Mouse (Mus musculus): ENCODE data around the gene Ccdc107. TPM values are rescaled to one million over a fixed set of nuclear protein-coding genes. Genes with fewer than 3 reads are reported as not detected.

The Ccdc107 gene
- total RNA-seq (2021) = 10 to 100 TPM; 22.3 to 25.4 TPM

GRCm38 (mm10) chr4:43492821-43493185 is at the start of gene Ccdc107:
Gene Ccdc107 (plus strand): TSS chr4:43492900.
- intact Hi-C loops (cut with DNase I) = loop anchor here (1.0 to 5.0 kb wide), 3 partner anchors 34 to 70 kb away; partner anchors contain the start of genes Creb3 and Tln1
- peak; percentile 90 to 98 for DNase-seq (ENCODE audit: low spot score in 2 of 2)

- intact Hi-C loops (cut with DNase I) = loop anchor here (2.0 to 5.0 kb wide), 4 partner anchors 89 to 213 kb away; partner anchors contain the start of genes Gba2, Hint2 and Rgp1
- DNase-seq (ENCODE audit: low spot score in 2 of 2) = no peak
Observed at GRCm38 (mm10) chr4:43443511-43443910, 49.2 kb upstream of the Ccdc107 start.

GRCm38 (mm10) chr4:43447251-43447650 is 45.4 kb upstream of the Ccdc107 start:
- intact Hi-C loops (cut with DNase I) = no loop called here
- DNase-seq (ENCODE audit: low spot score in 2 of 2) = no peak

- no peak for DNase-seq (ENCODE audit: low spot score in 2 of 2)
- intact Hi-C loops (cut with DNase I) = no loop called here
Observed at GRCm38 (mm10) chr4:43448554-43448953, 44.1 kb upstream of the Ccdc107 start.

GRCm38 (mm10) chr4:43452315-43452714 is 40.4 kb upstream of the Ccdc107 start:
- DNase-seq (ENCODE audit: low spot score in 2 of 2) = no peak
- intact Hi-C loops (cut with DNase I) = no loop called here

GRCm38 (mm10) chr4:43453413-43453812 is 39.3 kb upstream of the Ccdc107 start:
- intact Hi-C loops (cut with DNase I) = no loop called here
- no peak for DNase-seq (ENCODE audit: low spot score in 2 of 2)

GRCm38 (mm10) chr4:43454041-43454836 is 38.5 kb upstream of the Ccdc107 start, which contains the start of gene Cd72:
Gene Cd72 (minus strand): TSS chr4:43454628.
- peak in 1 of 2 experiments; percentile 43 for DNase-seq (ENCODE audit: low spot score in 2 of 2)
- intact Hi-C loops (cut with DNase I) = no loop called here

GRCm38 (mm10) chr4:43456470-43456869 is 36.2 kb upstream of the Ccdc107 start:
- intact Hi-C loops (cut with DNase I) = no loop called here
- no peak for DNase-seq (ENCODE audit: low spot score in 2 of 2)

- intact Hi-C loops (cut with DNase I) = no loop called here
- DNase-seq (ENCODE audit: low spot score in 2 of 2) = no peak
Observed at GRCm38 (mm10) chr4:43457124-43457523, 35.6 kb upstream of the Ccdc107 start.

- DNase-seq (ENCODE audit: low spot score in 2 of 2) = no peak
- intact Hi-C loops (cut with DNase I) = no loop called here
Observed at GRCm38 (mm10) chr4:43463102-43463501, 29.6 kb upstream of the Ccdc107 start.

- intact Hi-C loops (cut with DNase I) = no loop called here
- no peak for DNase-seq (ENCODE audit: low spot score in 2 of 2)
Observed at GRCm38 (mm10) chr4:43465935-43466334, 26.8 kb upstream of the Ccdc107 start.

- intact Hi-C loops (cut with DNase I) = no loop called here
- DNase-seq (ENCODE audit: low spot score in 2 of 2) = no peak
Observed at GRCm38 (mm10) chr4:43466872-43467271, 25.8 kb upstream of the Ccdc107 start.

- intact Hi-C loops (cut with DNase I) = no loop called here
- DNase-seq (ENCODE audit: low spot score in 2 of 2) = no peak
Observed at GRCm38 (mm10) chr4:43470301-43470700, 22.4 kb upstream of the Ccdc107 start.

GRCm38 (mm10) chr4:43473636-43474035 is 19.1 kb upstream of the Ccdc107 start:
- intact Hi-C loops (cut with DNase I) = no loop called here
- no peak for DNase-seq (ENCODE audit: low spot score in 2 of 2)

- intact Hi-C loops (cut with DNase I) = no loop called here
- DNase-seq (ENCODE audit: low spot score in 2 of 2) = no peak
Observed at GRCm38 (mm10) chr4:43476604-43477003, 16.1 kb upstream of the Ccdc107 start.

GRCm38 (mm10) chr4:43477857-43478533 is 14.7 kb upstream of the Ccdc107 start:
- DNase-seq (ENCODE audit: low spot score in 2 of 2) = peak; percentile 81 to 91
- intact Hi-C loops (cut with DNase I) = loop anchor here (1.0 kb wide), 1 partner anchor 36 kb away; no protein-coding TSS in a partner anchor

GRCm38 (mm10) chr4:43478534-43478858 is 14.2 kb upstream of the Ccdc107 start:
- intact Hi-C loops (cut with DNase I) = loop anchor here (1.0 kb wide), 1 partner anchor 36 kb away; no protein-coding TSS in a partner anchor
- DNase-seq (ENCODE audit: low spot score in 2 of 2) = no peak

GRCm38 (mm10) chr4:43478906-43479832 is 13.5 kb upstream of the Ccdc107 start:
- DNase-seq (ENCODE audit: low spot score in 2 of 2) = peak in 1 of 2 experiments; percentile 36
- intact Hi-C loops (cut with DNase I) = loop anchor here (1.0 kb wide), 1 partner anchor 37 kb away; no protein-coding TSS in a partner anchor

GRCm38 (mm10) chr4:43480985-43481384 is 11.7 kb upstream of the Ccdc107 start:
- intact Hi-C loops (cut with DNase I) = no loop called here
- DNase-seq (ENCODE audit: low spot score in 2 of 2) = no peak

All from left cerebral cortex, postnatal 25 days (tissue).